ENCODE assay signal across 28 mouse cellular contexts in genomic region chr13:73955531-73955930, GRCm38 (mm10). TPM values are rescaled to one million over a fixed set of nuclear protein-coding genes. Genes with fewer than 3 reads are reported as not detected.
"Had no signal": no experiment of that assay in that cellular context is flagged by ENCODE, and none has a peak within 500 bp of the region (broad histone marks: within the 10 kb centered on the region; RNA-seq: fewer than 3 reads in every experiment).

No protein-coding gene starts in this region.

- H3K4me2 ChIP-seq: liver, embryonic 15.5 days; lung, embryonic 15.5 days; midbrain, embryonic 12.5 days; neural tube, embryonic 12.5 days had no signal

- H3K27me3 ChIP-seq: liver, embryonic 15.5 days; lung, embryonic 15.5 days; midbrain, embryonic 12.5 days; neural tube, embryonic 12.5 days had no signal

- ATAC-seq: liver, postnatal 0 days; lung, postnatal 0 days; midbrain, embryonic 16.5 days had no signal

- H3K4me1 ChIP-seq: liver, embryonic 15.5 days; lung, embryonic 15.5 days; midbrain, embryonic 10.5 days; midbrain, embryonic 12.5 days; neural tube, embryonic 12.5 days had no signal

- H3K9me3 ChIP-seq: liver, embryonic 15.5 days; lung, embryonic 15.5 days; midbrain, embryonic 10.5 days; midbrain, embryonic 12.5 days; neural tube, embryonic 12.5 days had no signal

- H3K4me3 ChIP-seq: liver, embryonic 15.5 days; lung, embryonic 15.5 days; midbrain, embryonic 10.5 days; midbrain, embryonic 12.5 days; neural tube, embryonic 12.5 days had no signal

- H3K9ac ChIP-seq: liver, embryonic 15.5 days; liver, postnatal 0 days; lung, embryonic 15.5 days; midbrain, embryonic 12.5 days; neural tube, embryonic 12.5 days had no signal

- DNase-seq: liver, postnatal 0 days; lung, adult 2 months; lung, postnatal 14 days; lung, postnatal 36 days; midbrain, embryonic 14.5 days; right cerebral cortex, postnatal 14 days; right cerebral cortex, postnatal 4 days; spleen, adult 18-20 months; thymus, adult 18-20 months; thymus, postnatal 14 days; thymus, postnatal 36 days had no signal

- H3K27ac ChIP-seq: liver, embryonic 15.5 days; lung, embryonic 15.5 days; macrophage; midbrain, embryonic 10.5 days; midbrain, embryonic 12.5 days; neural tube, embryonic 12.5 days had no signal

RNA-seq across cellular contexts. Expression of gene Zdhhc11, which starts 8.1 kb away (rescaled TPM):
- total RNA-seq: megakaryocyte, adult 5-6 weeks; megakaryocyte-erythroid progenitor cell, adult 5-6 weeks; monocyte, adult 5-6 weeks; neutrophil, adult 5-6 weeks had no signal
- polyA plus RNA-seq: liver, embryonic 15.5 days; liver, postnatal 0 days; lung, adult 2 months; lung, embryonic 15.5 days; lung, postnatal 0 days; macrophage; midbrain, embryonic 10.5 days; midbrain, embryonic 12.5 days; midbrain, embryonic 14.5 days; midbrain, embryonic 16.5 days; neural tube, embryonic 12.5 days; neural tube, embryonic 14.5 days; small intestine, adult 2 months; stomach, embryonic 14.5 days; stomach, embryonic 16.5 days; thymus, postnatal 0 days had no signal
